Mouse (Mus musculus) E14TG2a.4 (cell line): ENCODE measurements around the gene Babam1.

ENCODE experiments used
- CTCF ChIP-seq: conservative IDR thresholded peaks from 2 replicates; pipeline ENCODE4 v1.5.1; 2014; ENCODE audit warnings: low read length
- NANOG ChIP-seq: IDR thresholded peaks from 2 replicates; pipeline ENCODE4 v1.6.1; 2014; ENCODE audit warnings: borderline replicate concordance, low read length, mixed read lengths
- POU5F1 ChIP-seq: IDR thresholded peaks from 2 replicates; pipeline ENCODE4 v1.6.1; 2014; ENCODE audit warnings: low read length, borderline replicate concordance

- TF ChIP-seq CTCF (no peak), POU5F1 (no peak), NANOG (no peak)
These were observed 29.0 kb upstream of the Babam1 start for GRCm38 (mm10) chr8:71367529-71368176.
